Mouse (Mus musculus) hindbrain, embryonic 12.5 days (tissue): Measurements from ENCODE around the gene P3h1. TPM values are rescaled to one million over a fixed set of nuclear protein-coding genes. Genes with fewer than 3 reads are reported as not detected.
"Not testable (repeated sequence)": the region's sequence is repeated elsewhere in the genome, so short reads cannot be mapped to it uniquely, and the experiment has no call there.

Source experiments
- ATAC-seq: fragments of 200-750 bp; cut with Nextera tagmentation; 2 replicates; pipeline ENCODE4 v1.8.0; 2017; ENCODE audit warnings: moderate TSS enrichment; ENCODE audit not compliant: low FRiP score
- H3K27ac ChIP-seq: fragments of 300-500 bp; sonication (generic); 2 replicates; pipeline ENCODE4 v1.5.1; 2016; ENCODE audit warnings: mild to moderate bottlenecking
- H3K27me3 ChIP-seq: fragments of 300-500 bp; sonication (generic); 2 replicates; pipeline ENCODE4 v1.6.1; 2016; ENCODE audit warnings: mild to moderate bottlenecking
- H3K36me3 ChIP-seq: fragments of 300-500 bp; sonication (generic); 2 replicates; pipeline ENCODE4 v1.6.1; 2016; ENCODE audit warnings: mild to moderate bottlenecking
- H3K4me1 ChIP-seq: fragments of 300-500 bp; sonication (generic); 2 replicates; pipeline ENCODE4 v1.6.1; 2016
- H3K4me2 ChIP-seq: fragments of 300-500 bp; sonication (generic); replicated peaks from 2 replicates; pipeline ENCODE4 v1.6.1; 2016; ENCODE audit warnings: mild to moderate bottlenecking
- H3K4me3 ChIP-seq: fragments of 300-500 bp; sonication (generic); 2 replicates; pipeline ENCODE4 v1.5.1; 2016; ENCODE audit warnings: mild to moderate bottlenecking
- H3K9ac ChIP-seq: fragments of 300-500 bp; sonication (generic); 2 replicates; pipeline ENCODE4 v1.6.1; 2016; ENCODE audit warnings: mild to moderate bottlenecking, moderate library complexity
- H3K9me3 ChIP-seq: fragments of 300-500 bp; sonication (generic); replicated peaks from 2 replicates; pipeline ENCODE4 v1.6.1; 2016; ENCODE audit warnings: mild to moderate bottlenecking
- WGBS: fragments of 180-500 bp; shearing (Covaris S2); methylation state at CpG from one replicate; pipeline ENCODE4 v1.1.7; 2016; 5-methylcytosine and 5-hydroxymethylcytosine counted together
- polyA plus RNA-seq: library from polyadenylated mRNA; unstranded; fragments of >200 nt; fragmentation: Nextera tagmentation; extraction: Ambion mirVana; gene quantifications from 2 replicates; pipeline ENCODE4 v1.2.1, GENCODE M21; 2016

The P3h1 gene
- polyA plus RNA-seq, 1 experiment from 2014 or later: 24.5 TPM

- no peaks in the 10 kb centered on the region for H3K27me3 ChIP-seq
- H3K4me3 ChIP-seq: no peak overlapping the region
- no peaks in the 10 kb centered on the region for H3K9me3 ChIP-seq
- WGBS: 77% methylated on average over 6 of the region's 6 CpGs
- no peak overlapping the region for H3K9ac ChIP-seq
- ATAC-seq: no peak
- peaks cover 10% of the 10 kb centered on the region for H3K4me1 ChIP-seq
- H3K36me3 ChIP-seq: no peaks in the 10 kb centered on the region
- H3K4me2 ChIP-seq: no peak overlapping the region
- no peak overlapping the region for H3K27ac ChIP-seq
Observed at GRCm38 (mm10) chr4:119257083-119257482, 24.4 kb downstream of the P3h1 start.

- no peaks in the 10 kb centered on the region for H3K27me3 ChIP-seq
- H3K4me3 ChIP-seq: no peak overlapping the region
- H3K4me1 ChIP-seq: peaks cover under 1% of the 10 kb centered on the region
- no peak overlapping the region for H3K9ac ChIP-seq
- no peak overlapping the region for H3K4me2 ChIP-seq
- 81% methylated on average over 15 of the region's 15 CpGs for WGBS
- ATAC-seq: no peak
- H3K27ac ChIP-seq: no peak overlapping the region
- H3K9me3 ChIP-seq: no peaks in the 10 kb centered on the region
- no peaks in the 10 kb centered on the region for H3K36me3 ChIP-seq
Observed at GRCm38 (mm10) chr4:119259344-119260254, 26.9 kb downstream of the P3h1 start.

GRCm38 (mm10) chr4:119261087-119261713, 28.5 kb downstream of the P3h1 start:
- Histone ChIP-seq H3K36me3 (no peaks in the 10 kb centered on the region), H3K27ac (no peak overlapping the region), H3K27me3 (no peaks in the 10 kb centered on the region), H3K9me3 (no peaks in the 10 kb centered on the region), H3K4me1 (no peaks in the 10 kb centered on the region), H3K4me2 (no peak overlapping the region), H3K4me3 (no peak overlapping the region), H3K9ac (no peak overlapping the region)
- 58% methylated on average over 7 of the region's 7 CpGs for whole genome bisulfite sequencing
- ATAC-seq: no peak

GRCm38 (mm10) chr4:119262483-119262882, 29.8 kb downstream of the P3h1 start:
- no peak for ATAC-seq
- WGBS: 89% methylated on average over 5 of the region's 5 CpGs

GRCm38 (mm10) chr4:119263459-119263858, 30.7 kb downstream of the P3h1 start:
- WGBS: 80% methylated on average over 3 of the region's 3 CpGs
- H3K9ac ChIP-seq: no peak overlapping the region
- H3K4me1 ChIP-seq: no peaks in the 10 kb centered on the region
- H3K36me3 ChIP-seq: 0 out of 2 replicates have a peak, but pooled peaks cover 6% of the 10 kb centered on the region
- H3K4me3 ChIP-seq: no peak overlapping the region
- ATAC-seq: no peak
- H3K27ac ChIP-seq: no peak overlapping the region
- no peaks in the 10 kb centered on the region for H3K9me3 ChIP-seq
- H3K27me3 ChIP-seq: no peaks in the 10 kb centered on the region
- H3K4me2 ChIP-seq: no peak overlapping the region

More at GRCm38 (mm10) chr4:119262483-119262882, 29.8 kb downstream of the P3h1 start:
- Histone ChIP-seq H3K4me3 (no peak overlapping the region), H3K9me3 (no peaks in the 10 kb centered on the region), H3K36me3 (no peaks in the 10 kb centered on the region), H3K4me2 (no peak overlapping the region), H3K4me1 (no peaks in the 10 kb centered on the region), H3K27me3 (no peaks in the 10 kb centered on the region), H3K9ac (no peak overlapping the region), H3K27ac (no peak overlapping the region)

GRCm38 (mm10) chr4:119266606-119267005, 33.9 kb downstream of the P3h1 start:
- H3K4me1 ChIP-seq: no peaks in the 10 kb centered on the region
- H3K4me3 ChIP-seq: no peak overlapping the region

GRCm38 (mm10) chr4:119274627-119275026, 41.9 kb downstream of the P3h1 start:
- WGBS: 88% methylated on average over 1 of the region's 1 CpGs
- H3K4me1 ChIP-seq: no peaks in the 10 kb centered on the region
- no peak for ATAC-seq
- no peak overlapping the region for H3K4me3 ChIP-seq
- H3K4me2 ChIP-seq: no peak overlapping the region
- no peaks in the 10 kb centered on the region for H3K9me3 ChIP-seq
- peaks cover 88% of the 10 kb centered on the region for H3K36me3 ChIP-seq
- no peak overlapping the region for H3K9ac ChIP-seq
- H3K27ac ChIP-seq: no peak overlapping the region
- no peaks in the 10 kb centered on the region for H3K27me3 ChIP-seq

More at GRCm38 (mm10) chr4:119266606-119267005, 33.9 kb downstream of the P3h1 start:
- Histone ChIP-seq H3K36me3 (peaks cover 27% of the 10 kb centered on the region), H3K9me3 (no peaks in the 10 kb centered on the region), H3K27me3 (no peaks in the 10 kb centered on the region), H3K9ac (no peak overlapping the region), H3K27ac (no peak overlapping the region), H3K4me2 (no peak overlapping the region)
- ATAC-seq: no peak
- 81% methylated on average over 13 of the region's 13 CpGs for WGBS

GRCm38 (mm10) chr4:119275226-119275625, 42.5 kb downstream of the P3h1 start:
- Histone ChIP-seq H3K27ac (no peak overlapping the region), H3K4me3 (no peak overlapping the region), H3K36me3 (peaks cover 90% of the 10 kb centered on the region), H3K9ac (no peak overlapping the region), H3K4me2 (no peak overlapping the region), H3K4me1 (no peaks in the 10 kb centered on the region), H3K27me3 (no peaks in the 10 kb centered on the region), H3K9me3 (no peaks in the 10 kb centered on the region)
- whole genome bisulfite sequencing: 82% methylated on average over 2 of the region's 2 CpGs
- ATAC-seq: no peak

- ATAC-seq: no peak
- Histone ChIP-seq H3K4me1 (no peaks in the 10 kb centered on the region), H3K4me2 (no peak overlapping the region), H3K27ac (no peak overlapping the region), H3K9me3 (no peaks in the 10 kb centered on the region), H3K36me3 (peaks cover 88% of the 10 kb centered on the region), H3K4me3 (no peak overlapping the region), H3K9ac (no peak overlapping the region), H3K27me3 (no peaks in the 10 kb centered on the region)
- WGBS: 56% methylated on average over 2 of the region's 2 CpGs
Observed at GRCm38 (mm10) chr4:119275726-119276125, 43.0 kb downstream of the P3h1 start.

- not testable (repeated sequence) for H3K27ac ChIP-seq, ATAC-seq, H3K9me3 ChIP-seq, H3K27me3 ChIP-seq, H3K4me3 ChIP-seq, H3K9ac ChIP-seq, H3K4me2 ChIP-seq, H3K4me1 ChIP-seq
- 92% methylated on average over 15 of the region's 15 CpGs for WGBS
- H3K36me3 ChIP-seq: peaks cover 91% of the 10 kb centered on the region
Observed at GRCm38 (mm10) chr4:119278784-119279183, 46.1 kb downstream of the P3h1 start.

GRCm38 (mm10) chr4:119284861-119285260, 52.1 kb downstream of the P3h1 start:
- WGBS: 91% methylated on average over 1 of the region's 1 CpGs
- no peaks in the 10 kb centered on the region for H3K27me3 ChIP-seq
- H3K4me3 ChIP-seq: no peak overlapping the region
- no peak for ATAC-seq
- H3K9me3 ChIP-seq: no peaks in the 10 kb centered on the region
- H3K36me3 ChIP-seq: peaks cover 54% of the 10 kb centered on the region
- H3K4me1 ChIP-seq: no peaks in the 10 kb centered on the region
- no peak overlapping the region for H3K27ac ChIP-seq
- H3K4me2 ChIP-seq: no peak overlapping the region
- H3K9ac ChIP-seq: no peak overlapping the region

- no peak overlapping the region for H3K27ac ChIP-seq
Observed at GRCm38 (mm10) chr4:119285336-119285735, 52.6 kb downstream of the P3h1 start.

More at GRCm38 (mm10) chr4:119285336-119285735, 52.6 kb downstream of the P3h1 start:
- Histone ChIP-seq H3K36me3 (peaks cover 49% of the 10 kb centered on the region), H3K4me2 (no peak overlapping the region), H3K4me1 (0 out of 2 replicates have a peak, but pooled peaks cover 1% of the 10 kb centered on the region), H3K4me3 (no peak overlapping the region), H3K27me3 (no peaks in the 10 kb centered on the region), H3K9me3 (no peaks in the 10 kb centered on the region), H3K9ac (no peak overlapping the region)
- WGBS: 87% methylated on average over 2 of the region's 2 CpGs
- no peak for ATAC-seq
